Mouse (Mus musculus) megakaryocyte, adult 5-6 weeks (primary cell): Measurements from ENCODE around the gene Kif2a. TPM values are rescaled to one million over a fixed set of nuclear protein-coding genes. Genes with fewer than 3 reads are reported as not detected.
A peak's percentile ranks its signal among the peaks of the same experiment; 100 is the strongest.

Experiments
- ATAC-seq: 2 replicates; pipeline ENCODE4 v1.8.0; 2016; ENCODE audit warnings: mild to moderate bottlenecking, inconsistent platforms; ENCODE audit not compliant: poor library complexity, severe bottlenecking
- total RNA-seq, 2 experiments: library from RNA; stranded (forward) in 1 of 2; stranded (reverse) in 1 of 2; fragments of 153-499, 151-499 nt in 1 of 2; fragments of 221-1000, 200-1000 nt in 1 of 2; gene quantifications; 2 replicates each; pipeline versions ENCODE4 v1.2.3 to v1.2.4; 2015 to 2017

The Kif2a gene
- total RNA-seq, 2 experiments from 2014 or later: 20.9 to 49.5 TPM

DNA sequence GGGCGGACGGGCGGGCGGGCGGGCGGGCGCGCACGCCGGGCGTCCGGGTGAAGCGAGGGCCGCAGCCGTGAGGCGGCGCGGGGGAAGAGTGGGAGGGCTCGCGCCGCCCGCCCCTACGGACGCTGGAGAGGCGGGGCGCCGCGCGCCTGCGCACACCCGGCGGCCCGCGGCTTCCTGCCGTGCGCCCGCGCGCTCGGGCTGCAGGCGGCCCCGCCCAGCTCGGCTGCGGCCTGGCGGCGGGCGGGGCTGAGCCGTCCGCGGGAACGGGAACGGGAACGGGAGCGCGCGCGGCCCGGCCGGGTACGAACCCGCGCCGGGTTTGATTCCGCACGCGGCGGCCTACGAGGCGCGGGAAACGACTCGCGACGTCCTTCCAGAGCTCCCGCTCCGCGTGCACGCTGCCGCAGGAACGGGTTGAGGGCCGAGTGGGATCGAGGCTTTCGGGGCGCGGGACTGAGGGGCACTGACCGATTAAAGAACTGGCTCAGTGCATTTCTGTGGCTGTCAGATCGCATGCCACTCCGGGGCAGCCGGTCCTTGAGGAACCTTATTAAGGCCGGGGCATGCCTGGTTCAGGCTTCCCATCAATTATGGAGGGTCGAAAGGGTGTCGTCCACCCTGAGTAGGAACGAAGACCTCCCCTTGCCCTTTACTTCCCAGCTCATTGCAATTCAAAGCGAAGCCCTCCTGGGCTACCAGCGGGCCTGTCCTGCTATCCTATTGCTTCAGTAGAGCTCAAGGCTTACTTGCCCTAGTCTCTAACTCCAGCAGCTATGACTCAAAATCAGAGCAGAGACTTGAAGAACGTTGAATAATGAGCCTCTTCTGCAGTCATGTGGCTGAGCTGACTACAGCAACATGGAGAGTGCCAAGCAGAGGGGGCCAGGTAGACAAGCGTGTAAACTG lies 593 bp upstream of the Kif2a start:
- ATAC-seq: peak; percentile 69

DNA sequence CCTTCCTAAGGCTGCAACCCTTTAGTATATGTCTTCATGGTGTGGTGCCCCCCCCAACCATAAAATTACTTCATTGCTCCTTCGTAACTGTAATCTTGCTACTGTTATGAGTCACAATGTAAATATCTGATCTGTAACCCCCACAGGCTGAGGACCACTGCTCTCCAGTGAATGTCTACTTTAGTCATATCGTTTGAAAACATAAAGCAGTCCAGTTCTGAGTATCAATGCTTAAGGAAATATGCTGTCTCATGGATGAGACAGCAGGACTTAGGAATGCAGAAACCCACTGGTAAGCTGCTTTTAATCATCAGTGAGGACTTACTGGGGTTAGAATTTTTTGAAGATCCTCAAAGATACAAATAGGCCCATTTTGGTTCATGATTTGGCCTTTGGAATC lies 2.5 kb downstream of the Kif2a start:
- no peak for ATAC-seq

DNA sequence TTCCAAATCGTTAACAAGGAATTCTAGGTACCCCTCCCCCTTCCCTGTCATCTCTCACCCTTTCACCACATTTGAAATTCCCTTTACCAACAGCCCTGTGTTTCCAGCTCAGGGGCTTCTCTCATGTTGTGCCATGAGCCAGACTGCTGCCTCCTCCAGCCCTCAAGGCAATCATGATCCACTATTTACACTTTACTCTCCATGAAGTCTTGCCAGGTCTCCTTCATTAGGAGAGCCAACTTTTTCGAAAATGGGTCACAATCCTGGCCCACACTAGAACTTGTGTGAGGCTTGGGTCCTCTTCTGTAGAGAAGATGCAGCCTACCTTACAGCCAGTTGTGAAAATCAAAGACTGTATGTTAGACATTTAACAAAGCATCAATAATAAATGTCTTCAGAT lies 8.0 kb downstream of the Kif2a start:
- no peak for ATAC-seq

DNA sequence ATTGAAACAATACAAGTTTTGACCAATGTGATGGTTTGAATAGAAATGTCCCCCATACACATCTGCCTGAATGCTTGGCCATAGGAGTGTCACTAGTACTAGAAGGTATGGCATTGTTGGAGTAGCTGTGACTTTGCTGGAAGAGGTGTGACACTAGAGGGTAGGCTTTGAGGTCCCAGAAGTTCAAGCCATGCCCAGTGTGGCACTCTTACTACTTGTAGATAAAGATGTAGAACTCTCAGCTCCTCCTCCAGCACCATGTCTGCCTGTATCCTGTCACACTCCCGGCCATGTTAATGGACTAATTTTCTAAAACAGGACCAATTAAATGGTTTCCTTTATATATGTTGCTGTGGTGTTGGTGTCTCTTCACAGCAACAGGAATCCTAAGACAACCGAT lies 10.3 kb downstream of the Kif2a start:
- no peak for ATAC-seq

GRCm38 (mm10) chr13:107008174-107008573 lies 13.8 kb downstream of the Kif2a start:
- ATAC-seq: no peak

DNA sequence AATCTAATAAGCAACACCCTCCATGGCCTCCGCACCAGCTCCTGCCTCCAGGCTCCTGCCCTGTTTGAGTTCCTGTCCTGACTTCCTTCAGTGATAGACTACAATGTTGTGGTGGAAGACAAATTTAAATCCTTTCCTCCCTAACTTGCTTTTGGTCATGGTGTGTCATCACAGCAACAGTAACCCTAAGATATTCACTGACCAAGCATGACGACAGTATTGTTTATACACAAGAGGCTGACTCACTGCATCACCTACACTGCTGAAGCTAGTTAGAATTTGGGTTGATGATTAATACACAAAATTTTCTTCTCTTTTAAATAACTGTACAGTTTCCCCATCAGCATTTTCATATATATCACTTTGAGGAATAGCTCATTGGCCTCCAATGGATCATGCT lies 18.7 kb downstream of the Kif2a start:
- no peak for ATAC-seq

GRCm38 (mm10) chr13:106998671-106999070 lies 23.3 kb downstream of the Kif2a start:
- peak; percentile 96 for ATAC-seq

GRCm38 (mm10) chr13:106998026-106998425 lies 23.9 kb downstream of the Kif2a start:
- ATAC-seq: no peak

DNA sequence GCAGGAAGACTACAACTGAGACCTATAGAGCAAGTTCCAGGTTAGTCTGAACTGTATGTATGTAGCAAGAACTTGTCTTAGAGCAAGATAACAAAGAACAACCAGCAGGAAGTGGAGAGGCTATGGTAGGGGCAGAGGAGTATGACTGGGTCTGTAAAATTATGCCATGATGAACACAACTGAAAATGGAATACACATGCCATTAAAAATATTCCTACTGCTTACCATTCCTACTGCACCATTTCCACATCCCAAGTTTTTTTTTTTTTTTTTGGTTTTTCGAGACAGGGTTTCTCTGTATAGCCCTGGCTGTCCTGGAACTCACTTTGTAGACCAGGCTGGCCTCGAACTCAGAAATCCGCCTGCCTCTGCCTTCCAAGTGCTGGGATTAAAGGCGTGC lies 24.4 kb downstream of the Kif2a start:
- ATAC-seq: 0 out of 2 replicates have a peak, but pooled peaks have one; percentile 11

DNA sequence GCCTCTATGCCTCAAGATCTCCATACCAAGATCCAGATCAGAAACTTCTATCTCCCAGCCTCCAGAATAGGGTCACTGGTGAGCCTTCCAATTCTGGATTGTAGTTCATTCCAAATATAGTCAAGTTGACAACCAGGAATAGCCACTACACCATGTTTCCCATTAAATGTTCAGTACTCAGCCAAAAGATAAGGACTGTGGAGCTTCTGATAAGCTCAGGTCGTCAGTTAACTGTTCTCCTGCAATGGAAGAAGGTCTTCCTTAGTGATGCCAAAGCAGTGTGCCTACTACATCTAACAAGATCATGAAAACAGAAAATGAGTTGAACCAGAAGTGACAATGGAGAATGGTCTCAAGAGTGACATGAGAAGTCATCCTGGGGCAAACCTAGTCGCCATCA lies 25.0 kb downstream of the Kif2a start:
- no peak for ATAC-seq

DNA sequence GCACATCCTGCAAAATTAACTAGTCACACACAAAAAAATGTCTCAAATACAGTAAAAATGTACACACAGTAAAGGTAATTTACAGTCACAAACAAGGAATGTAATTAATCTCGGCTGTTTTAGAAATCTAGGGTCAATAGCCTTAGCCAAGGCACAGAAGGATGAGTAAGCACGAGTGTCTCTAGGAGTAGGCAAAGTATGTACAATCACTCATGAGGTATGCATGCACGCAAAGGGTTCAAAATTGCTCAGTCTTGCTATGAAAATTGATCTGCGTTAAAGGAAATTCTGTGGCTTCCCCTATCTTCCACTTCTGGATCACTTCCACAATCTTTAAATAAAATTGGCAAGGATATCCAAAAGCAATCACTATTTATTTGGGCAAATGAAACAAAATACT lies 60.4 kb downstream of the Kif2a start:
- no peak for ATAC-seq

GRCm38 (mm10) chr13:106960557-106960956 lies 61.4 kb downstream of the Kif2a start:
- no peak for ATAC-seq

GRCm38 (mm10) chr13:106958286-106958685 lies 63.6 kb downstream of the Kif2a start:
- ATAC-seq: no peak

- no peak for ATAC-seq
Observed at GRCm38 (mm10) chr13:106957554-106957953, 64.4 kb downstream of the Kif2a start.

DNA sequence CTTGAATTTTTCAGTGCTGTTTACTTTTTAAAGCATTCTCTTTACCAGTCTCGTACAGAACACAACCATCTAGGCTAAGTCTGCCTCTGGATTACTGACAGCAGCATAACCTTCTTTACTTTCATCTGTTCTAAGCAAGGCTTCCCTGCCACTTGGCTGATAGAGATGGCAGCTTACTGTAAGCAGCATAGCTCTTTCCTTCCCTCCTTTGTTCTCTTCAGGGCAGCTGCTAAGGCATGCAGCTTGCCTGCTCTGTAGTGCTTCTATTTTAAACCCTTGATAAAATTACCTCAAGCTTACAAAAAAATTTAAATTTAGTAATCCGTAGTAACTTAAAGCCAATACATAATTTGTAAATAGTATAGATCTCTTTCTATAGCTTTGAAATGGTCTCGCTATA lies 67.0 kb downstream of the Kif2a start:
- no peak for ATAC-seq

DNA sequence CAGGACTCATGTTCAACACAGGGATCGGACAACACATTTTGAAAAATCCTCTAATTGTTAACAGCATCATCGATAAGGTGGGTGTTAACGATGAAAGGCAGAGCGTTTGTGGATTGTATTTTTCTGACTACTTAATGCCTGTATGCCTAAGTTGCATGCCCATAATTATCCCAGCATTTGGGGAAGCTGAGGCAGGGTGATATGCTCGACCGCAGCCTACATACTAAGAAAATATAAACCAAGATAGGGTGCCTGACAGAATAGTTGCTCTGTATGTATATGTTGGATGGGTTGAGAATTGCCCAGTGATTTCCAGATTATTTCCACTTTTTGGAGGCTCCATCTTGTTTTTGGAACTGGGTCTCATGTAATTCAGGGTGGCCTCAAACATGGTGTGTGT lies 74.3 kb downstream of the Kif2a start:
- no peak for ATAC-seq

GRCm38 (mm10) chr13:106946594-106947540 lies 75.1 kb downstream of the Kif2a start, which contains the start of gene Dimt1:
Dimt1 (plus strand) TSS chr13:106947127.
- ATAC-seq: peak; percentile 100

DNA sequence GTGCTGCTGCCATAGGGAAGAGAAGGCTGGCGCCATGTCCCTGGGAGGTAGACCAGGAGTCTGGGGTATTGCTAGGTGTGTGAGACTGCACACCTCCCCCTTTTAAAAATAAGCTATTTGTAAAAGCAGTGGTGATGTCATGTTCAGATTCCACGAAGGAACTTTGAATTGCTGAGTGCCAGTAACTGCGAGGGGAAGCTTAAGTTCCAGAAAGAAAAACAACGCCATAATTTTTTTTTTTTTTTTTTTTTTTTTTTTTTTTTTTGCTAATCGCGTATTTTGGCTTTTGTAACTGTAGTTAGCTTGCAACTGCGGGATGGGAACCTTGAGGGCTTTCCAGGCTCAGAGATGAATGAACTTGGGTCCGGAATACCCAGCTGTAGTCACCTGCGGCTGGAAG lies 76.4 kb downstream of the Kif2a start:
- ATAC-seq: no peak

DNA sequence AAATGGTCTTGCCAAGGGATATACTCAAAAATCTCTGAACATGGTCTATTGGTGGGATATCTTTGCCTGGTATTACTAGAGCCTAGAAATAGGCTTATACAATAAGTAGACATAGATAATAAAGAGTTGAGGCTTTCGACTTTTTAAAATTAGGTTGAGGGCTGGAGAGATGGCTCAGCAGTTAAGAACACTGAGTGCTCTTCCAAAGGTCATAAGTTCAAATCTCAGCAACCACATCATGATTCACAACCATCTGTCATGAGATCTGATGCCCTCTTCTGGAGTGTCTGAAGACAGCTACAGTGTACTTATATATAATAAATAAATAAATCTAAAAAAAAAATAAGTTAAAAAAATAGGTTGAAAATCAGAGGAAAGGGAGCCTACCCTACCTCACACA lies 79.2 kb downstream of the Kif2a start:
- ATAC-seq: no peak

DNA sequence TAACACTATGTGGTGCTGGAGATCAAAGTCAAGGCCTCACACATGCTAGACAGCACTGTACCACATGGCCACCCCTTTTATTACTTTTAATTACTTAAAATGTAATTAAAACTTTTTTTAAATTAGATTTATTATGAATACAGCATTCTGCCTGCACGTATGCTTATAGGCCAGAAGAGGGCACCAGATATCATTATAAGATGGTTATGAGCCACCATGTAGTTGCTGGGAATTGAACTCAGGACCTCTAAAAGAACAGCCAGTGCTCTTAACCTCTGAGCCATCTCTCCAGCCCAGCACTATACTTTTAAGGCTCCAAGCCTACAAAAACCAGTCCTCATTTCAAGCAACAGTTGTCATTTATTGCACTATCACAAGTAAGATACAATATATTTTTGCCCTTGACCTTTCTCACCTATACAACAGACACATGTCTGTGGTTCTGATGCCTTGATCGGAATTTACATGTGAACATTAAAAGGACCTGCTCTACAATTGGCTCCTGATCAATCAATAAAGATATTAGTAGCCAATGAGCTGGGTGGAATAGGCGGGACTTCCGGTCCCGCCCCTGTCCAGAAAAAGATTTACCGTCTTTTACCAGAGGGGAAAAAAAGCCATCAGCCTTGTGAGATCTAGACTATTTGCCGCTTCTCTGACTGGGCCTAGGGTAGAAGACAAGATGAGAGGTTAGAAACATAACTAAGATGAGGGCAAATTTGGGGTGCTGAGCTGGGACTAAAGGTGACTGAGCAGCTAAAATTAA lies 80.5 kb downstream of the Kif2a start:
- no peak for ATAC-seq

- ATAC-seq: no peak
Observed at GRCm38 (mm10) chr13:106937138-106937472, 84.8 kb downstream of the Kif2a start.
